Mouse (Mus musculus) C2C12 (cell line): ENCODE data around the gene Hsdl2.

Experiments used
- CEBPB ChIP-seq: IDR thresholded peaks from one replicate; pipeline ENCODE4 v1.6.1; 2011; ENCODE audit warnings: low read depth, mild to moderate bottlenecking, control low read depth, moderate library complexity
- CTCF ChIP-seq: IDR thresholded peaks from one replicate; pipeline ENCODE4 v1.5.1; 2011; ENCODE audit not compliant: control insufficient read depth, insufficient read depth, insufficient read length
- FOSL1 ChIP-seq: IDR thresholded peaks from one replicate; pipeline ENCODE4 v1.8.0; 2011; ENCODE audit warnings: mild to moderate bottlenecking, low read length; ENCODE audit not compliant: poor library complexity, insufficient read depth, severe bottlenecking
- MAX ChIP-seq: IDR thresholded peaks from one replicate; pipeline ENCODE4 v1.6.1; 2011; ENCODE audit warnings: mild to moderate bottlenecking, control low read depth
- MYOD1 ChIP-seq: IDR thresholded peaks from one replicate; pipeline ENCODE4 v1.6.1; 2011; ENCODE audit warnings: low read depth; ENCODE audit not compliant: control insufficient read depth, insufficient read length
- MYOG ChIP-seq: IDR thresholded peaks from one replicate; pipeline ENCODE4 v1.6.1; 2011; ENCODE audit not compliant: control insufficient read depth, insufficient read length; ENCODE audit errors: extremely low read depth
- USF1 ChIP-seq: IDR thresholded peaks from one replicate; pipeline ENCODE4 v1.6.1; 2011; ENCODE audit warnings: low read depth, mild to moderate bottlenecking, control low read depth, moderate library complexity

GRCm38 (mm10) chr4:59639163-59639562, 57.8 kb downstream of the Hsdl2 start:
- TF ChIP-seq MAX (no peak), CTCF (no peak), USF1 (no peak), CEBPB (no peak), MYOG (no peak), MYOD1 (no peak), FOSL1 (no peak)
